Mouse (Mus musculus) ES-Bruce4 (cell line): Measurements from ENCODE around the gene Tcp11l2. TPM values are rescaled to one million over a fixed set of nuclear protein-coding genes. Genes with fewer than 3 reads are reported as not detected.

Experiments
- H3K27ac ChIP-seq: 2 replicates; pipeline ENCODE4 v1.5.1; 2012; ENCODE audit warnings: low read length, inconsistent platforms; ENCODE audit not compliant: insufficient read depth
- H3K27me3 ChIP-seq: 2 replicates; pipeline ENCODE4 v1.6.1; 2012; ENCODE audit warnings: mild to moderate bottlenecking, low read length, inconsistent platforms; ENCODE audit not compliant: control insufficient read depth, poor library complexity, insufficient read depth, severe bottlenecking
- H3K36me3 ChIP-seq: 2 replicates; pipeline ENCODE4 v1.6.1; 2012; ENCODE audit warnings: inconsistent platforms, mild to moderate bottlenecking, low read length, moderate library complexity; ENCODE audit not compliant: control insufficient read depth, poor library complexity, insufficient read depth, severe bottlenecking
- H3K4me1 ChIP-seq: one replicate; pipeline ENCODE4 v1.8.1; 2011; ENCODE audit warnings: low read length; ENCODE audit not compliant: control insufficient read depth, insufficient read depth
- H3K4me3 ChIP-seq: 2 replicates; pipeline ENCODE4 v1.5.1; 2011; ENCODE audit warnings: low read depth, mild to moderate bottlenecking, low read length
- H3K9ac ChIP-seq: 2 replicates; pipeline ENCODE4 v1.6.1; 2012; ENCODE audit warnings: low read depth, mild to moderate bottlenecking, inconsistent platforms; ENCODE audit not compliant: poor library complexity, severe bottlenecking
- H3K9me3 ChIP-seq: replicated peaks from 2 replicates; pipeline ENCODE4 v1.6.1; 2012; ENCODE audit warnings: mild to moderate bottlenecking, low read length, inconsistent platforms; ENCODE audit not compliant: control insufficient read depth, poor library complexity, insufficient read depth, severe bottlenecking
- CTCF ChIP-seq: IDR thresholded peaks from one replicate; pipeline ENCODE4 v1.8.1; 2011; ENCODE audit warnings: low read depth, low read length
- EP300 ChIP-seq: IDR thresholded peaks from 2 replicates; pipeline ENCODE4 v1.6.1; 2011; ENCODE audit warnings: low read depth, low read length; ENCODE audit not compliant: insufficient read depth
- POLR2A ChIP-seq: IDR thresholded peaks from one replicate; pipeline ENCODE4 v1.8.1; 2011; ENCODE audit warnings: low read length; ENCODE audit not compliant: insufficient read depth
- polyA plus RNA-seq: library from polyadenylated mRNA; stranded (reverse); fragments of >200 nt; gene quantifications from 2 replicates; pipeline ENCODE4 v1.2.4, GENCODE M21; 2011; ENCODE audit warnings: low read depth; ENCODE audit not compliant: missing spikeins, insufficient read depth, insufficient read length

Gene Tcp11l2
- polyA plus RNA-seq, 1 experiment, result 3.6 TPM

- no peak for TF ChIP-seq CTCF
- no peak for TF ChIP-seq POLR2A
- no peak for TF ChIP-seq EP300
- no peak overlapping the region for H3K9ac ChIP-seq
- no peaks in the 10 kb centered on the region for H3K9me3 ChIP-seq
- H3K27me3 ChIP-seq, result no peaks in the 10 kb centered on the region
- H3K27ac ChIP-seq, result no peak overlapping the region
- H3K36me3 ChIP-seq, result peaks cover 20% of the 10 kb centered on the region
- no peaks in the 10 kb centered on the region for H3K4me1 ChIP-seq
- no peak overlapping the region for H3K4me3 ChIP-seq
These were observed 70.2 kb downstream of the Tcp11l2 start for GRCm38 (mm10) chr10:84646506-84647102.

- Histone ChIP-seq H3K4me3 (no peak overlapping the region), H3K9ac (no peak overlapping the region), H3K27ac (no peak overlapping the region), H3K4me1 (no peaks in the 10 kb centered on the region), H3K9me3 (no peaks in the 10 kb centered on the region), H3K27me3 (no peaks in the 10 kb centered on the region), H3K36me3 (peaks cover 19% of the 10 kb centered on the region)
- TF ChIP-seq POLR2A, result no peak
- no peak for TF ChIP-seq CTCF
- TF ChIP-seq EP300, result no peak
These were observed 70.8 kb downstream of the Tcp11l2 start for GRCm38 (mm10) chr10:84647264-84647663.

- H3K4me3 ChIP-seq, result no peak overlapping the region
- H3K9me3 ChIP-seq, result no peaks in the 10 kb centered on the region
- no peak overlapping the region for H3K27ac ChIP-seq
These were observed 72.5 kb downstream of the Tcp11l2 start for GRCm38 (mm10) chr10:84648911-84649310.

GRCm38 (mm10) chr10:84654029-84654428, 77.6 kb downstream of the Tcp11l2 start:
- Histone ChIP-seq H3K9me3 (no peaks in the 10 kb centered on the region), H3K27ac (no peak overlapping the region), H3K4me1 (no peaks in the 10 kb centered on the region), H3K9ac (no peak overlapping the region), H3K36me3 (peaks cover 8% of the 10 kb centered on the region), H3K27me3 (no peaks in the 10 kb centered on the region), H3K4me3 (no peak overlapping the region)
- TF ChIP-seq CTCF (no peak), POLR2A (no peak), EP300 (no peak)

More at GRCm38 (mm10) chr10:84648911-84649310, 72.5 kb downstream of the Tcp11l2 start:
- H3K36me3 ChIP-seq, result peaks cover 22% of the 10 kb centered on the region
- no peak overlapping the region for H3K9ac ChIP-seq
- H3K4me1 ChIP-seq, result no peaks in the 10 kb centered on the region
- no peaks in the 10 kb centered on the region for H3K27me3 ChIP-seq
- no peak for TF ChIP-seq POLR2A
- no peak for TF ChIP-seq EP300
- TF ChIP-seq CTCF, result no peak

- H3K9me3 ChIP-seq, result no peaks in the 10 kb centered on the region
- no peaks in the 10 kb centered on the region for H3K4me1 ChIP-seq
- no peak overlapping the region for H3K9ac ChIP-seq
These were observed 78.3 kb downstream of the Tcp11l2 start for GRCm38 (mm10) chr10:84654731-84655130.

DNA sequence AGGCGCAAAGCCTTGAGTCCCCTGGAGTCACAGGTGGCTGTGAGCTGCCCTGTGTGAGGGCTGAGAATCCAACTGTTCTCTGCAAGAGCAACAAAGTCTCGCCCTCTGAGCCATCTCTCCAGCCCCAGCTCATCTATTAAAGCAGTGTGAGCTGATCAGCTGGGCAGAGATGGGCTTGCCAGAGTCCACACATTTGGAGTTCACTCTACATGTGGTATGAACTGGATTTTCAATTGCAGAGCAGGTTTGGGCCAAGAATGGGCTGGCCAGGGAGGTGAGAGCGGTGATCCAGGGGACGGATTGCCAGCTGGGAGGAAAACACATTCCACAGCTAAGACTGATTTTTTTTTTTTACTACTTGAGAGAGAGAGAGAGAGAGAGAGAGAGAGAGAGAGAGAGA, 80.2 kb downstream of the Tcp11l2 start:
- no peak for TF ChIP-seq EP300
- TF ChIP-seq POLR2A, result no peak
- TF ChIP-seq CTCF, result no peak
- no peak overlapping the region for H3K27ac ChIP-seq
- H3K4me3 ChIP-seq, result no peak overlapping the region

More at GRCm38 (mm10) chr10:84654731-84655130, 78.3 kb downstream of the Tcp11l2 start:
- Histone ChIP-seq H3K27ac (no peak overlapping the region), H3K4me3 (no peak overlapping the region), H3K27me3 (no peaks in the 10 kb centered on the region), H3K36me3 (peaks cover 8% of the 10 kb centered on the region)
- TF ChIP-seq CTCF (no peak), EP300 (no peak), POLR2A (no peak)

More for the DNA sequence above, 80.2 kb downstream of the Tcp11l2 start:
- peaks cover 7% of the 10 kb centered on the region for H3K36me3 ChIP-seq
- H3K27me3 ChIP-seq, result no peaks in the 10 kb centered on the region
- H3K9me3 ChIP-seq, result no peaks in the 10 kb centered on the region
- H3K4me1 ChIP-seq, result no peaks in the 10 kb centered on the region
- no peak overlapping the region for H3K9ac ChIP-seq
